Mouse (Mus musculus): ENCODE data around the gene Ptpa.

Gene Ptpa

GRCm38 (mm10) chr2:30469009-30469408, 53.2 kb downstream of the Ptpa start:
- DNase-seq: no peak

DNA sequence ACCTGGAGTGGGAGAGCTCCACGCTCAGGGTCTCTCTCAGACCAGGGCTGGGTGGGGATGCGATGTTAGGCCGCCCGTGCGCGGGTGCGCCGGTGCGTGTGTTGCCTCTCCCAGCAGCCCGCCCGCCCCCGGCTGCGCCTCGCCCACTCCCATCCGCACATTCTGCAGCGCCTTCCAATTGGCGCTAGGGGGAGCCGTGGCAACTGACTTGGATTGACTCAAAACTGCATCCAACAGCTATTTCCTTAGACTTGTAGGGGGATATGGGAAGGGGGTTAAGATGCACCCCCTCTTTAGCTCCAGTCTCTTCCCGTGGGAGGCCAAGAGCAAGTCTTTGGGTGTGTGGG, 53.9 kb downstream of the Ptpa start:
- DNase-seq: peak; percentile 81

GRCm38 (mm10) chr2:30470143-30470946, 54.5 kb downstream of the Ptpa start:
- DNase-seq: peak; percentile 77

GRCm38 (mm10) chr2:30471051-30471450, 55.2 kb downstream of the Ptpa start:
- no peak for DNase-seq

DNA sequence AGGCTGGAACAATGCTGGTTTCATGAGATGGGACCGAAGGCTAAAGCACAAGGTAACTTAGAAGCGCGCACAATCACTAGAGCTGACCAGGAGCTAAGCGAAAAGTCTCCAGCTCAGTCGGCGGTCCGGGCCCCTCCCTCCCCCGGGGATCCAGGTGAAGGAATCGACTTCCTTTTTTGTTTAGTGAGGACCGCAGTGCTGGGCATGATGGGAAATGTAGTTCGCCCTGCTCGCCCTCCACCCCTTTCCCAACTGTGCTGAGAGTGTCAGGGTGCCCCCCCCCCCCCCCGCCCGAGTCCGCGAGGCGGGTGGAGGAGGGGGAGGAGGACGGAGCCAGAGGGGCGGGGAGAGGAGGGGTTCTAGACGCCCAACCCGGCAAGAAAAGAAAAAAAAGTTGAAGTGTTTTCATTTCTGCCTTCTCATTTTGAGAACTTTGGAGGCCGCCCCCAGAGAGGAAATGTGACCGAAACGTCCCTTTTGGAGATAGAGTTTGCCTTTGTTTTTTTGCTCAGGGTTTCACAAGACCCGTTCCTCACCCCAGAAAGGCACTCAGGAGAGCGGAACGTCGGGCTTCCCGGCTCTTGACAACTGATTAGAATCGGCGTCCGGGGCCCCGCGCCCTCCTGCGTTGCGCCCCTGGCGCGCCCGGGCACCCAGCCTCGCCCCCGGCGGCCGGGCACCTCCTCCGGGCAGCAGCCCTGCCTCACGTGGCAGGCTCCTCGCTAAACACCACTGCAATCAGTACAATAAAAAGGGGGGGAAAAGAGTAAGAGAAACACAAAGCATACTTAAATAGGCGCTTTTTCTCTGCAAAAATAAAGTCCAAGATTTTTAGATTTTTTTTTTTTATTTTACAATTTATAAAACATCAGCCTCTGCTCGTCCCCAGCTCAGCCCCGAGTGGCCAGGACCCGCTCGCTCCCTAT, 56.2 kb downstream of the Ptpa start:
- DNase-seq: peak; percentile 83

GRCm38 (mm10) chr2:30472731-30473351, 57.0 kb downstream of the Ptpa start:
- DNase-seq: peak; percentile 49

- DNase-seq: peak; percentile 39
Measured at GRCm38 (mm10) chr2:30473431-30474031, 57.7 kb downstream of the Ptpa start.

DNA sequence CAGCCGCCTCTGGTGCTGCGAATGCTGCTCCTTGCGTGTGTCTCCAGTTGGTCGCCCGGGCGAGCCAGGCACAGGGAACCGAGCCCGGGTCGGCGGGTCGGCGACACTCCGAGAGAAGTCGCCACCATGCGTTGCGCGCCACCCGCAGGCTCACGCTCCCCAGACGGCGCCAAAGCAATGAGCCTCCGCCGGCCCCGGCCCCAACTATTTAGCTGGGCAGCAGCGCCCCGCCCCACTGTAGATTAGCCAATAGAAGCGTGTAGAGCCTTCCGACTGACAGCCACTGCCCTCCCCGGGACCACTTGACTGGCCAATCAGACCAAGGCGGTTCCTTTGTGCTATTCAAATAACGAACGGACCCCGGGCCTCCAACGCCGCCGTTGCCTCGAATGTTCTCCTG, 58.2 kb downstream of the Ptpa start, which contains the start of gene Ier5l:
Gene Ier5l, minus strand, starts transcription at position 181 of the 400 bp plus-strand sequence.
- DNase-seq: peak; percentile 96

GRCm38 (mm10) chr2:30474776-30475175, 58.9 kb downstream of the Ptpa start:
- DNase-seq: no peak

DNA sequence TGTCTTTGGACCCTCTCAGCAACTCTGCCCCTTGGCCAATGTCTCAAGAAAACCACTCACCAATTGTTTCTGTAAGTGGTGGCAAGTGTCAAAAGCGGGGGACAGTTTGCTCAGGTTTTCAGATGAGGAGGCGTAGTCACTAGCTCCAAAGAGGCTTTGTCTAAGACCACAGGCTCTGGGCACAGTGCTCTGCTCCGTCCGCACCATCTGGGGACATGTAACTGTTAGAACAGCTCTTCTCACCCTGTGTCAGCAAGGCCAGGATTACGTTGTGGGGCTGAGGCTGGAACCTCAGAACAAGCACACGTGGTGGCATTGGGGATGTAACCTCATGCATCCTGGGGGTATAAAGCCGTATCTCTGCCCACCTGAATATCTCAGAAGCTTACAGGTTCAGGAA, 59.6 kb downstream of the Ptpa start:
- no peak for DNase-seq

GRCm38 (mm10) chr2:30476241-30476640, 60.4 kb downstream of the Ptpa start:
- no peak for DNase-seq

DNA sequence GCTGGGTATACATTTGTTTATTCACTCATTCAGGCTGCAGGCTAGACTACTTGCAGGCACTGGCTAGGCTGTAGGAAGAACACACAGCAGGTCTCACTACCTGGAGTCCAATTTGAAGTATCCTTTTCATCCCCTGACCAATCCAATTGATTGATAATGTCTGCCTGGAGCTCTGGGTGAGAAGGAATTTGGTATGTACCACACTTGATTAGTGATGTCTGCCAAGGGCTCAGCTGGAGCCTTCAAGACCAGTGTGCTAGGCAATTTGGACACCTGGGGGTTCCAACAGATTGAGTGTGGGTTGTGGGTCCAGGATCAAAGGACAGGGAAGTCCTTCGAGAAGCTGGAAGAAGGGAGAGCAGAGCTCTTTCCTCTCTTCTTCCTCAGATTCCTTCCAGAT, 62.7 kb downstream of the Ptpa start:
- DNase-seq: no peak

DNA sequence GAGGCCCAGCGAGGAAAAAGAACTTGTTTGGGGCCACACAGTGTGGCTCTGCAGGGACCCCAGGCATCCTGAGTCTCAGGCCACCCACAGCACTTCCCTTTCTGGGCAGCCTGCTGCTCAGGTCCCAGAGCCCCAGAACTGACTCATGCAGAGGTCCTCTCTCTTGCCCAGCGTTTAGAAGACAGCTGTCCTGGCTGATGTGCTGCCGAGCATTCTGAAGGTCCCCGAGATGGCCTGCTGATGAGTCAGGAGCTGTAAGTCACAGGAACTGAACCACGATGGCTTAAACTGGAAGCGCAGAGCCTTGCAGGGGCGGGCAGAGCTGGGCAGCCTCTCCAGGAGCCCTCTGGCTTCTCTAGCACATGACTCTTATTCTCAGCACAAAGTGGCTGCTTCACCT, 71.8 kb downstream of the Ptpa start:
- no peak for DNase-seq

- DNase-seq: no peak
Measured at GRCm38 (mm10) chr2:30490384-30490783, 74.5 kb downstream of the Ptpa start.

DNA sequence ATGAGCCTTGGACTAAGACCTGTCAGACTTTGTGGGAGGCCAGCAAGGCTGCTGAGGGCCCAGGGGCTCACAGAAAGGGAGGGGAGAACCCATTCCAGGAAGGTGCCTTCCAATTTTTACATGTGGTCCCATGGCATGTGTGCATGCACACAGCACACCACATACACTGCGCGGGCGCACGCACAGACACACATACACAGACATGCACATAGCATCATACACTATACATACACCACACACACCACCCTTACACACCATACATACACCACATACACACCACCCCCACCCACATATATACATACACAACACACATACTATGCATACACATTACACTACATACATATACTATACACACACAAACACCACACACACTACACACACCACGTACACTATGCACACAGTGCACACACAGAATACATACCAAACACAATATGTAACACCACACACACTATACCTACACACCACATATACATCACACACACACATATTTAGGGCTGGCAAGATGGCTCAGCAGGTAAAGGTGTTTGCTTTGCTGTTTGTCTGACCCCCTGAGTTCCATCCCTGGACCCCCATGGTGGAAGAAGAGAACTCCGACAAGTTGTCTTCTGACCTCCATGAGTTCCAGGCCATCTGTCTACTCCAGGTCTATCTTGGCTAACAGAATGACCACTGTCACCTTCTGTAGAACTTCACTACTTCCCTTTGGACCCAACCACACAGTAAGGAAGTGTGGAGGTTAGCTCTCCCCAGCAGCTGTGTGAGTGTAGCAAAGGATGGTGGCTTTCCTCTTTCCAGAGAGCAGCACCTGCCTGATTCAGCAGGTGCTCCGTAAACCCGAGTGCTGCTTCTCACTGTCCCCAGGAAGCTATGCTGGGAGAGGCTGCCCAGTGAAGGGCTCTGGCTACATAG, 79.4 kb downstream of the Ptpa start:
- no peak for DNase-seq

DNA sequence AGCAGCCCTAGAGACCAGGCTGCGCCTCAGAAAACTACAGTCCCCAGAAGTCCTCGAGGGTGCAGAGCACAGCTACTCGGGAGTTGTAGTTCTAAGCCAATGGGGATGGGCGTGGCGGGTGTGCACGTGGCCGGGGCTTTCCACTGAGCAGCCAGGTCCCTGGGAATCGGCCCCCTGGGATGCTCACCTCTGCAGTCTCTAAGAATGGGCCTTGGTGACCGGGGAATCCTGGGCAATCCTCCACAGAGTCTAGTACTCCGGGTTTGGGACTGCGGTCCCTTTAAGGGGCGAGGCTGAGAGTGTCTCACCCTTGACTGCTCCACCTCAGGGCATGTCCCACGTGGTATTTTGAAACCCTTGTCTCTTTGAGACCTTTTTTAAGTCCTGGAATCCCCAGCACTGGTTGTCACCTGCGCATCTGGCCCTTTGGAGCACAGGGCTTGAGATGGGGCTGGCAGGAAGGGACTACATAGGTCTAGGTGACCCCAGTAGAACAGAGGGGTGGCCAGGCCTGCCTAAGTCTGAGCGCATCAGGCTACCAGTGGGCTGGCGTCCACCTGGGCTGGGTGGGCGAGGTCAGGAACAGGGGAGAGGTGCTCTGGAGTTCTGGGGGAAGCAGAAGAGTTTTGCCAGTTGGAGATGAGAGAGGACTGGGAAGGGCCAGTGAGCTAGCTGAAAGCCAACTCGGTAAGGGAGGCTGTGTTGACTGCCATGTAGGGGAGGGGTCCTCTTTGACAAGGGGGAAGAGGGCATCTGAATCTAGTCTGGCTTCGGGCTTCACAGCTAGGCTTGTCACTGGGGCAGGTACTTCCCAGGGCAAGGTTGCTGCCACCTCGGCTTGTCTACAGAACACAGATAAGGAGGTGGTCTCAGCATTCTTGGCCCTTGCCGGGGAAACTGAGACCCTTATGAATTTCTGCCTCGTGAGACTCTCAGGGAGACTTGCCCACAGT, 80.3 kb downstream of the Ptpa start:
- DNase-seq: peak; percentile 72

All from lung, postnatal 14 days (tissue).